Mouse (Mus musculus) stomach, embryonic 16.5 days (tissue): Measurements from ENCODE around the gene Dclk3. TPM values are rescaled to one million over a fixed set of nuclear protein-coding genes. Genes with fewer than 3 reads are reported as not detected.

Experiments used
- ATAC-seq: fragments of 200-750 bp; cut with Nextera tagmentation; 2 replicates; pipeline ENCODE4 v1.8.0; 2017; ENCODE audit warnings: moderate number of reproducible peaks, moderate TSS enrichment; ENCODE audit not compliant: insufficient read depth, low FRiP score
- H3K27ac ChIP-seq: fragments of 300-500 bp; sonication (generic); 2 replicates; pipeline ENCODE4 v1.5.1; 2014; ENCODE audit warnings: low read length
- H3K27me3 ChIP-seq: fragments of 300-500 bp; sonication (generic); 2 replicates; pipeline ENCODE4 v1.6.1; 2014; ENCODE audit warnings: low read length, control low read depth, mixed read lengths; ENCODE audit not compliant: control insufficient read depth, insufficient read depth
- H3K36me3 ChIP-seq: fragments of 300-500 bp; sonication (generic); 2 replicates; pipeline ENCODE4 v1.6.1; 2014; ENCODE audit warnings: low read length; ENCODE audit not compliant: control insufficient read depth, insufficient read depth
- H3K4me1 ChIP-seq: fragments of 300-500 bp; sonication (generic); 2 replicates; pipeline ENCODE4 v1.6.1; 2014; ENCODE audit warnings: low read length, control low read depth, mixed read lengths; ENCODE audit not compliant: control insufficient read depth, insufficient read depth
- H3K4me2 ChIP-seq: fragments of 300-500 bp; sonication (generic); 2 replicates; pipeline ENCODE4 v1.6.1; 2014; ENCODE audit warnings: low read depth, low read length, mixed read lengths
- H3K4me3 ChIP-seq: fragments of 300-500 bp; sonication (generic); replicated peaks from 2 replicates; pipeline ENCODE4 v1.5.1; 2014; ENCODE audit warnings: mild to moderate bottlenecking, low read length
- H3K9ac ChIP-seq: fragments of 300-500 bp; sonication (generic); 2 replicates; pipeline ENCODE4 v1.6.1; 2014; ENCODE audit warnings: low read length
- H3K9me3 ChIP-seq: fragments of 300-500 bp; sonication (generic); replicated peaks from 2 replicates; pipeline ENCODE4 v1.6.1; 2016; ENCODE audit warnings: low read length, control low read depth; ENCODE audit not compliant: control insufficient read depth
- WGBS: fragments of 180-500 bp; shearing (Covaris S2); extraction: QIAGEN DNeasy Blood & Tissue Kit; methylation state at CpG from one replicate; pipeline ENCODE4 v1.1.7; 2014; 5-methylcytosine and 5-hydroxymethylcytosine counted together
- polyA plus RNA-seq: library from polyadenylated mRNA; unstranded; fragments of >200 nt; fragmentation: Nextera tagmentation; extraction: Ambion mirVana; gene quantifications from 2 replicates; pipeline ENCODE4 v1.2.1, GENCODE M21; 2015

Dclk3 gene
- polyA plus RNA-seq, 1 experiment from 2014 or later: 0.31 TPM

- Histone ChIP-seq H3K4me1 (peaks cover 3% of the 10 kb centered on the region; the same call in 1 of the 2 replicates), H3K4me3 (no peak overlapping the region), H3K36me3 (no peaks in the 10 kb centered on the region), H3K27ac (no peak overlapping the region), H3K9me3 (no peaks in the 10 kb centered on the region), H3K9ac (no peak overlapping the region), H3K27me3 (no peaks in the 10 kb centered on the region), H3K4me2 (no peak overlapping the region)
- no peak for ATAC-seq
- 89% methylated on average over 6 of the region's 6 CpGs for WGBS
These were observed 33.8 kb upstream of the Dclk3 start for GRCm38 (mm10) chr9:111405080-111405428.

DNA sequence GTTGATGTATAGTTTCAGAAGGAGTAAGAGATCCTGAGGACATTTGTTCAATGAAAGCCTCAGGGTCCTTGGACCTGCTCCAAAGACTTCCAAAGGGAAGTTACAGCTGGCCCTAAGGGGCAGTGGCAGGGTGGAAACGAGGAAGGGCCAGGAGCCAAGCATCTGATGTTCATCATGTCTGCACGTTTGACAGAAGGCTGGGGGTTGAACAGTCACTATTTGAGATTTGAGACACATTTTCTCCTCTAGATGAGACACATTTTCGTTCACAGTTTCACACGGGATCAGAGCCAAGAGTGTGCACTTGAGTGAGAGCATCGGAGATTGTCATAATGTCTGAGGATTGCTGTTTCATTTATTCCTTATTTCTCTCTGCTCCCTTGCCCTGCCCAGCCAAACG is 30.9 kb upstream of the Dclk3 start:
- Histone ChIP-seq H3K4me2 (no peak overlapping the region), H3K9me3 (no peaks in the 10 kb centered on the region), H3K27ac (no peak overlapping the region), H3K4me3 (no peak overlapping the region), H3K9ac (no peak overlapping the region), H3K36me3 (no peaks in the 10 kb centered on the region), H3K4me1 (peaks cover 3% of the 10 kb centered on the region; the same call in 1 of the 2 replicates), H3K27me3 (no peaks in the 10 kb centered on the region)
- 41% methylated on average over 6 of the region's 6 CpGs for WGBS
- peak; percentile 73; the same call in 1 of the 2 replicates for ATAC-seq

DNA sequence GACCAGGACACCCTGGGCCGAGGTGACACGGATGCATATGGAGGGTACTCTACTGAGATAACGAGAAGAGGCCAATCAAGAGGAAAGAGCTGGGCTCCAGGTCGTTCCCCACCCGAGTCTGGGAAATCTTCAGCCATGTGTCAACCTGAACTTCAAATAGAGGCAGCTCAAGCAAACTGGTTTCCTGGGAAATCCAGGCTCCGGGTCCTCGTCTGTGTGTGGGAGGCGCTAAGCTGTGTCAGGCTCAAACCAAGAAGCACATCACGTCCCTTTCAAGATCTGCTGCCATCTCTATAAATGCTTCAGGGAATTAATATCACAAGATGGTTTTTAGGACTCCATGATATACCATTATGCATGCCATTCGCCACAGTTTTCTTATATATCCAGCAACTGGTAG is 30.5 kb upstream of the Dclk3 start:
- Histone ChIP-seq H3K27me3 (no peaks in the 10 kb centered on the region), H3K4me1 (peaks cover 3% of the 10 kb centered on the region; the same call in 1 of the 2 replicates), H3K9ac (no peak overlapping the region), H3K27ac (no peak overlapping the region), H3K36me3 (no peaks in the 10 kb centered on the region), H3K4me2 (no peak overlapping the region), H3K4me3 (no peak overlapping the region), H3K9me3 (no peaks in the 10 kb centered on the region)
- 73% methylated on average over 10 of the region's 10 CpGs for whole genome bisulfite sequencing
- no peak for ATAC-seq

DNA sequence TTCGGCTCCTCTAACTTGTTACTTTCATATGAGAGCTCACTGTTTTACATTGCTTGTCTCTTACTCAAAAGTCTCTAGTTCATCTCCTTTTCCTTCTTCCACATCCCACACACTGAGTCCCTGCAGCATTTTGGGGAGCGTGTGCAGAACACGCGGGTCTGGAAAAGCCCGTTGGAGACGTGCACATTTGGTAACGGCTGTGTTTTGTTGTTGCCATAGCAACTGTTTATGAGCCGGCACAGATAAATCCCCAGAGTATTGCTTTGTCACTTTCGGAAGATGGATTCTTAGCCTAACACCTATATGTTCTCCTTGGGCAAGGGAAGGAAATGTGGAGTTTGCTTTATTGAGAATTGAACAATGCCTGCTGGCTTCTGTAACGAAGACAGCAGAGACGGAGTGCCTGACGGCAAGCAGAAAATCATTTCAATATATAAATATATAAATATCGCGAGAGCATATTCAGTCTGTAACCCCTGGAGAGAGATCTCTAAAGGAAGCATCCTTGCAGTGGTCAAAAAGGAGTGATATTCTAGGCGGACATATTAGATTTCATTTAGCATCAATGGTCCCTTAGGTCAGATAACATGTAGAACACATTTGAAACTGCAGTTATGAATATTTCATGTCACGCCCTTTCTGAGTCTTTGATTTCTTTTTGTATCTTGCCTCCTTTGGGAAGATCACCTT is 26.3 kb upstream of the Dclk3 start:
- Histone ChIP-seq H3K9ac (no peak overlapping the region), H3K4me3 (no peak overlapping the region), H3K27me3 (no peaks in the 10 kb centered on the region), H3K36me3 (no peaks in the 10 kb centered on the region), H3K4me2 (no peak overlapping the region), H3K4me1 (no peaks in the 10 kb centered on the region), H3K9me3 (no peaks in the 10 kb centered on the region), H3K27ac (no peak overlapping the region)
- ATAC-seq: no peak
- WGBS: 73% methylated on average over 16 of the region's 16 CpGs

DNA sequence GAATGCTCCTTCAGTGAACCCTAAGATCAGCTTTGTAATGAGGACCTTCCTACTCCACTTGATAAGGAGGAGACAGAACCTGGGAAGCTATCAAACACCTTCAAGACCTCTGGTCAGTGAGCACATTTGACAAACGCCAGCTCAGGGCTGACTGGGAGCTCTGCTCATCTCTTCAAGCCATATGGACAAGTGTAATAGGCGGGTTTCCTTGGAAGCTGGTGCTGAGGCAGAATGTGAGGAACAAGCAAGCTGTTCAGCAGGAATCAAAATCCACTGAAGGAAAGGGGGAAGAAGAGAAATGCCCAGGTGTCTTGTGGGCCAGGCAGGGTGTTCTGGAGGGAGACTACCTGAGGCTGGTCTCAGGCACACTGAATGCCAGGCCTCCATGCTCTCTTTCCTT is 17.0 kb upstream of the Dclk3 start:
- no peaks in the 10 kb centered on the region for H3K4me1 ChIP-seq
- ATAC-seq: no peak
- no peaks in the 10 kb centered on the region for H3K9me3 ChIP-seq
- H3K4me2 ChIP-seq: no peak overlapping the region
- H3K9ac ChIP-seq: no peak overlapping the region
- H3K36me3 ChIP-seq: no peaks in the 10 kb centered on the region
- WGBS: 74% methylated on average over 2 of the region's 2 CpGs
- no peaks in the 10 kb centered on the region for H3K27me3 ChIP-seq
- H3K27ac ChIP-seq: no peak overlapping the region
- no peak overlapping the region for H3K4me3 ChIP-seq

GRCm38 (mm10) chr9:111422567-111422966 is 16.3 kb upstream of the Dclk3 start:
- H3K4me1 ChIP-seq: no peaks in the 10 kb centered on the region
- 0 out of 2 replicates have a peak, but pooled peaks have one; percentile 44 for ATAC-seq
- no peaks in the 10 kb centered on the region for H3K36me3 ChIP-seq
- H3K4me3 ChIP-seq: no peak overlapping the region
- 48% methylated on average over 5 of the region's 5 CpGs for WGBS
- no peak overlapping the region for H3K27ac ChIP-seq
- H3K9me3 ChIP-seq: no peaks in the 10 kb centered on the region
- H3K4me2 ChIP-seq: no peak overlapping the region
- H3K9ac ChIP-seq: no peak overlapping the region
- no peaks in the 10 kb centered on the region for H3K27me3 ChIP-seq

DNA sequence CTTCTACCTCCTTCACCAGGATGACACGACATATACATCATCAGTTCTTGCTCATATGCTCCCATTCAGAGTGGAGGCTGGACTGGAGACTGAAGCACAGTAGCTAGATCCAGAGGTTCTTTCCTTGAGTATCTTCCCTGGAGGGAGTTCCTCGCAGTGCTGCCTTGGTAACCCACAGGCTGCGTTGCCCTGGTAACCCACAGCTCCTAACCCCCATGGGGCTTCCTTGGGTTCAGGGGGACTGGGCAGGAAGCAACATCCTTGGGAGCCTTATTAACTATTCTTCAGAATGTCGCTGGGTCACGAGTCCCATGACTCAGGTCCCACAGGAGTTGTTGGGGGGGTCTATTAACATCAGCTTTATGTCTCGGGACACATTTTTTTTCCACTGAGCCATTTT is 13.8 kb upstream of the Dclk3 start:
- 80% methylated on average over 6 of the region's 6 CpGs for WGBS

GRCm38 (mm10) chr9:111425952-111426351 is 12.9 kb upstream of the Dclk3 start:
- Histone ChIP-seq H3K4me3 (no peak overlapping the region), H3K27me3 (no peaks in the 10 kb centered on the region), H3K27ac (no peak overlapping the region), H3K4me1 (no peaks in the 10 kb centered on the region), H3K9ac (no peak overlapping the region), H3K36me3 (no peaks in the 10 kb centered on the region), H3K4me2 (no peak overlapping the region), H3K9me3 (no peaks in the 10 kb centered on the region)
- WGBS: 83% methylated on average over 4 of the region's 4 CpGs
- ATAC-seq: no peak

More for the DNA sequence above, 13.8 kb upstream of the Dclk3 start:
- no peak overlapping the region for H3K4me3 ChIP-seq
- no peaks in the 10 kb centered on the region for H3K27me3 ChIP-seq
- ATAC-seq: no peak
- H3K9ac ChIP-seq: no peak overlapping the region
- H3K9me3 ChIP-seq: no peaks in the 10 kb centered on the region
- H3K4me2 ChIP-seq: no peak overlapping the region
- H3K4me1 ChIP-seq: no peaks in the 10 kb centered on the region
- no peaks in the 10 kb centered on the region for H3K36me3 ChIP-seq
- H3K27ac ChIP-seq: no peak overlapping the region

GRCm38 (mm10) chr9:111427891-111428555 is 10.9 kb upstream of the Dclk3 start:
- no peaks in the 10 kb centered on the region for H3K27me3 ChIP-seq
- no peak overlapping the region for H3K27ac ChIP-seq
- no peak overlapping the region for H3K4me3 ChIP-seq
- H3K4me2 ChIP-seq: no peak overlapping the region
- H3K9me3 ChIP-seq: no peaks in the 10 kb centered on the region
- H3K9ac ChIP-seq: no peak overlapping the region
- no peak for ATAC-seq
- WGBS: 81% methylated on average over 9 of the region's 9 CpGs
- H3K4me1 ChIP-seq: no peaks in the 10 kb centered on the region
- H3K36me3 ChIP-seq: no peaks in the 10 kb centered on the region
